Mouse (Mus musculus) spleen, adult 2 months (tissue): ENCODE measurements around the gene Vmn1r239-ps.
"Not testable (repeated sequence)": the region's sequence is repeated elsewhere in the genome, so short reads cannot be mapped to it uniquely, and the experiment has no call there.

ENCODE experiments used
- CTCF ChIP-seq: fragments of 200-500 bp; IDR thresholded peaks from 2 replicates; pipeline ENCODE4 v1.5.1; 2011; ENCODE audit warnings: mild to moderate bottlenecking, inconsistent platforms; ENCODE audit not compliant: insufficient read depth, insufficient read length, insufficient replicate concordance; ENCODE audit errors: extremely low read depth
- POLR2A ChIP-seq: fragments of 200-500 bp; IDR thresholded peaks from 2 replicates; pipeline ENCODE4 v1.6.1; 2011; ENCODE audit warnings: low read depth, low read length, inconsistent platforms

DNA sequence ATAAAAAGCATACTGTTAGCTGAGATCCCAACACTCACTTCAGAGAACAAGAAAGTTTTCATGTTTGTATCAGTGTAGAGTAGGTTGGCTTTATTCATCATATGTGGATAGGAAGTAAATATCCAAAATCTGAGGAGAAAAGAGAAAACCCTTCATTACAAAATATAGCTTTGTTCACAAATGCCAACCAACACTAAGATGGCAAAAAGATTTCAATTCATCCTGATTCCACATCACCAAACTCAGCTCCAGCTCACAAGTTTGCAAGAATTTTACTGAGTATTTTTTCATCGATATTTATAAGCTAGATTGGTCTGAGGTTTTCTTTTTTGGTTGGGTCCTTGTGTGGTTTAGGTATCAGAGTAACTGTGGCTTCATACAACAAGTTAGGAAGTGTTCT is at the start of gene Vmn1r239-ps:
- TF ChIP-seq POLR2A, CTCF: not testable (repeated sequence)
